Mouse (Mus musculus) liver, adult 2 months (tissue): ENCODE measurements at regions not wholly inside any gene's neighbourhood (a gene's known extent, or its start where the extent isn't known, plus 50 kb on each side); places are given as distances from the start of the nearest gene placed in this dataset.

Source experiments
- CTCF ChIP-seq: fragments of 200-500 bp; IDR thresholded peaks from 2 replicates; pipeline ENCODE4 v1.5.1; 2011; ENCODE audit warnings: low read depth, low read length, control low read depth
- POLR2A ChIP-seq: fragments of 200-500 bp; IDR thresholded peaks from 2 replicates; pipeline ENCODE4 v1.6.1; 2011; ENCODE audit warnings: low read length, control low read depth; ENCODE audit not compliant: insufficient read depth; ENCODE audit errors: extremely low read depth

DNA sequence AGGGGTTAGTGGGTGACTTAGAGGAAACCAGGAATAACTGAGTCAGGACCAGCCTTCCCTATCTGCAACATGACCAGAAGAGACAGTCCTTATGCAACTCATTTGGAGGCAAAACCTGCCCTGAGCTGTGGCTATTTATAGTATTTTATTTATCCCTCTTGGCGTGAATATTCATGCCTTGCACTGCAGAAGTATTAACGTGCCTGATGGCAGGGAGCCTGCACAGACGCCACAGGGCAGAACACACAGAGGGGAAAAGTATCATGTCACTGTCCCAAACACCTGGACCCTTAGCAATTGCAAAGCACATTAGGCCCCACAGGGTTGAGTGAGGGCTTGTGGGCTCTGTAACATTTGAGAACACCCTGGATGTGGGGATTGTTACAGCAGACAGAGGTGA, 107.9 kb upstream of the Tnr start:
- TF ChIP-seq CTCF, result no peak
- no peak for TF ChIP-seq POLR2A
